ENCODE assay signal across 8 mouse cellular contexts in genomic region chr2:38621610-38622021, GRCm38 (mm10). TPM values are rescaled to one million over a fixed set of nuclear protein-coding genes. Genes with fewer than 3 reads are reported as not detected.
DNase-seq lines count a peak whose midpoint lies in the region; ATAC-seq and TF ChIP-seq lines count a peak whose summit lies in the region.

No protein-coding gene starts in this region.

- intact Hi-C loops in left cerebral cortex, postnatal 14 days (cut with DNase I): no loop called here
- intact Hi-C loops in heart, postnatal 10 days (cut with DNase I): no loop called here

- TF ChIP-seq POLR2A in lung, adult 2 months (IDR thresholded peaks at IDR 0.05; ENCODE audit: borderline replicate concordance, extremely low read depth, low read depth, low read length): no peak
- TF ChIP-seq POLR2A in thymus, adult 2 months (IDR thresholded peaks at IDR 0.05; ENCODE audit: control insufficient read depth, extremely low read depth, insufficient read depth, low read length, poor library complexity): no peak

- H3K4me1 ChIP-seq in lung, adult 2 months (ENCODE audit: control insufficient read depth, insufficient read depth, low read length): no peaks in the 10 kb centered on the region; the same call in 1 of the 2 replicates
- H3K4me1 ChIP-seq in hindbrain, embryonic 13.5 days (replicated peaks): peaks cover 33% of the 10 kb centered on the region
- no peaks in the 10 kb centered on the region for H3K4me1 ChIP-seq in thymus, adult 2 months (replicated peaks; ENCODE audit: control insufficient read depth, insufficient read depth, low read length)

- 38% methylated on average over 6 of the region's 6 CpGs for WGBS in lung, adult 2 months
- WGBS in hindbrain, embryonic 13.5 days: 23% methylated on average over 6 of the region's 6 CpGs
- WGBS in thymus, adult 2 months: 80% methylated on average over 6 of the region's 6 CpGs

- peak overlapping the region; percentile 31; the same call in 1 of the 2 replicates for H3K9ac ChIP-seq in hindbrain, embryonic 13.5 days

- H3K36me3 ChIP-seq in hindbrain, embryonic 13.5 days: peaks cover 22% of the 10 kb centered on the region
- peaks cover 9% of the 10 kb centered on the region; the same call in 1 of the 2 replicates for H3K36me3 ChIP-seq in thymus, adult 2 months (ENCODE audit: control insufficient read depth, insufficient read depth, low read length)

- no peak overlapping the region for H3K4me3 ChIP-seq in lung, adult 2 months (replicated peaks; ENCODE audit: extremely low read depth, low read depth, low read length)
- H3K4me3 ChIP-seq in hindbrain, embryonic 13.5 days: no peak overlapping the region
- H3K4me3 ChIP-seq in thymus, adult 2 months (ENCODE audit: control insufficient read depth, insufficient read depth, low read length): no peak overlapping the region

- H3K27ac ChIP-seq in hindbrain, embryonic 13.5 days: peak overlapping the region; percentile 86
- no peak overlapping the region for H3K27ac ChIP-seq in thymus, adult 2 months (ENCODE audit: control insufficient read depth, insufficient read depth, low read length)

- peak overlapping the region; percentile 13; the same call in 1 of the 2 replicates for H3K4me2 ChIP-seq in hindbrain, embryonic 13.5 days

- TF ChIP-seq CTCF in lung, adult 2 months (IDR thresholded peaks at IDR 0.05; ENCODE audit: insufficient read depth, low read length): 0 out of 2 replicates have a peak, but pooled peaks have one; percentile 18
- TF ChIP-seq CTCF in thymus, adult 2 months (IDR thresholded peaks at IDR 0.05; ENCODE audit: borderline replicate concordance, control insufficient read depth, extremely low read depth, insufficient read depth, low read length, poor library complexity): no peak

- no peak for DNase-seq in lung, adult 2 months
- no peak for DNase-seq in lung, postnatal 36 days
- DNase-seq in cerebellum, adult 18-20 months: peak; percentile 56 to 69
- peak; percentile 52 to 55 for DNase-seq in left cerebral cortex, postnatal 14 days (ENCODE audit: low spot score in 2 of 2)
- peak; percentile 66 to 67 for DNase-seq in right cerebral cortex, postnatal 10 days (ENCODE audit: low spot score in 2 of 2)
- DNase-seq in heart, postnatal 10 days: no peak
- DNase-seq in thymus, adult 2 months: no peak

- peak; percentile 88 for ATAC-seq in hindbrain, embryonic 13.5 days (ENCODE audit: low FRiP score)

- H3K9me3 ChIP-seq in hindbrain, embryonic 13.5 days: no peaks in the 10 kb centered on the region

- no peaks in the 10 kb centered on the region for H3K27me3 ChIP-seq in hindbrain, embryonic 13.5 days
- H3K27me3 ChIP-seq in thymus, adult 2 months (ENCODE audit: control insufficient read depth, insufficient read depth, low read length): no peaks in the 10 kb centered on the region

RNA-seq across cellular contexts. Expression of gene Psmb7, which starts 22.3 kb away (rescaled TPM):
- 36.3 and 69.8 TPM in 2 replicates for polyA plus RNA-seq in lung, adult 2 months (2012; rRNA removed)
- polyA plus RNA-seq in hindbrain, embryonic 13.5 days (2015; fragmentation: Nextera tagmentation; extraction: Ambion mirVana): 314 and 317 TPM in 2 replicates
- total RNA-seq in left cerebral cortex, postnatal 14 days (2021): 100 to 1,000 TPM; 229 to 236 TPM
- total RNA-seq in heart, postnatal 10 days (2021): 100 to 1,000 TPM; 253 to 257 TPM
- polyA plus RNA-seq in thymus, adult 2 months (2012; rRNA removed): 81.7 and 99.0 TPM in 2 replicates

Comparison
In these comparisons a context has a peak if more than half of its experiments do, and no peak if none do; other contexts are left out.
1. DNase-seq: peak in cerebellum, adult 18-20 months (2 of 2), left cerebral cortex, postnatal 14 days (2 of 2) and right cerebral cortex, postnatal 10 days (2 of 2); none in lung, adult 2 months (single experiment), lung, postnatal 36 days (single experiment), heart, postnatal 10 days (0 of 2) and thymus, adult 2 months (single experiment).